Mouse (Mus musculus) macrophage (primary cell): ENCODE results near the gene Pir. TPM values are rescaled to one million over a fixed set of nuclear protein-coding genes. Genes with fewer than 3 reads are reported as not detected.

Experiments used
- H3K27ac ChIP-seq: fragments of 350-480 bp; formaldehyde crosslinking; 2 replicates; pipeline ENCODE4 v1.9.0; 2021
- H3K36me3 ChIP-seq: fragments of 350-480 bp; formaldehyde crosslinking; 2 replicates; pipeline ENCODE4 v1.9.0; 2021; ENCODE audit errors: inconsistent target
- H3K4me3 ChIP-seq: fragments of 350-480 bp; formaldehyde crosslinking; 2 replicates; pipeline ENCODE4 v1.9.0; 2021; ENCODE audit errors: inconsistent target
- H3K79me2 ChIP-seq: fragments of 350-480 bp; formaldehyde crosslinking; 2 replicates; pipeline ENCODE4 v1.9.0; 2021; ENCODE audit errors: inconsistent target
- WGBS: methylation state at CpG from one replicate; pipeline ENCODE4 v1.1.7; 2026; ENCODE audit warnings: inconsistent platforms; ENCODE audit not compliant: missing documents; 5-methylcytosine and 5-hydroxymethylcytosine counted together
- polyA plus RNA-seq: library from polyadenylated mRNA; stranded (reverse); fragments of 250-400 nt; gene quantifications from 3 replicates; pipeline ENCODE4 v1.2.4, GENCODE M21; 2018; ENCODE audit warnings: inconsistent platforms

Gene Pir
- polyA plus RNA-seq, 1 experiment from 2014 or later = 2.4 TPM

DNA sequence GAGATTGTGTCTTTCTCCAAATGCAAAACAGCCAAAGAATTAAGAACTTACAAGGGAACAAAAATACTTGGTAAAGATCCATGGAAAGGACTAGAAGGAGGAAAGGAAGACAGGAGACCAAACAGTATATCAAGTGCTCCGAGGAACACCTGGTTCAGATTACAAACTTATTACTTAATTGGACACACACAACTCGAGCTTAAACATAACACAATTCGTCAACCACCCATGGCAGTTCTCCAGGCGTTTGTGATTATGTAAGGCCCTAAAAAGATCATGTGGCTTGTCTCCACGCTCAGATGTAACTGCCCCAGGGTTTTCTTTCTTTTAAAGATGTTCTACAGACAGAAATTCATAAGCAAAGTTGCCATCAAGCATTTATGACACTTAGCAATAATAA, 22.0 kb downstream of the Pir start:
- H3K27ac ChIP-seq = no peak overlapping the region
- no peak overlapping the region for H3K4me3 ChIP-seq
- H3K36me3 ChIP-seq = no peaks in the 10 kb centered on the region
- H3K79me2 ChIP-seq = no peaks in the 10 kb centered on the region
- 49% methylated on average over 5 of the region's 5 CpGs for WGBS

DNA sequence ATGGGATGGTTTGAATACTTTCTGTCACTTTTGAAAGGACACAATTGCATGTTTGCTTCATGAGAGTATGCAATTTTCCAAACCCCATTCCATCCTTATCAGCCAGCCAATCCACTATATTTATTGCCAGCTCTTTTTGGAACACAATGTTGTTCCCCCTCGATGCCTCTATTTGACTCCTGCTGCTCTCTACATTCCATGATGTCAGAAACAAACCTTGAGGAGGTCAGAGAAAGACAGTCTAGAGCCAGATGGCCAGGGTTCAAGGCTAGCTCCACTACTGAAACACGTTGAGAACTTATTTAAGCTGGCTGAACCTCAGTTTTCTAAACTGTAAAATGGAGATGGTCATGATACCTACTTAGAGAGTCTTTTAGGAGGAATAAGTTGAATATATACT, 37.1 kb downstream of the Pir start:
- 68% methylated on average over 2 of the region's 2 CpGs for WGBS
- H3K36me3 ChIP-seq = no peaks in the 10 kb centered on the region
- H3K27ac ChIP-seq = no peak overlapping the region
- H3K79me2 ChIP-seq = no peaks in the 10 kb centered on the region
- H3K4me3 ChIP-seq = no peak overlapping the region

GRCm38 (mm10) chrX:164313876-164314275, 44.7 kb downstream of the Pir start:
- no peaks in the 10 kb centered on the region for H3K36me3 ChIP-seq
- H3K27ac ChIP-seq = no peak overlapping the region
- H3K79me2 ChIP-seq = no peaks in the 10 kb centered on the region
- 92% methylated on average over 1 of the region's 1 CpGs for WGBS
- no peak overlapping the region for H3K4me3 ChIP-seq

- 82% methylated on average over 4 of the region's 4 CpGs for WGBS
- H3K36me3 ChIP-seq = no peaks in the 10 kb centered on the region
- no peaks in the 10 kb centered on the region for H3K79me2 ChIP-seq
Measured at GRCm38 (mm10) chrX:164318554-164318953, 49.4 kb downstream of the Pir start.

DNA sequence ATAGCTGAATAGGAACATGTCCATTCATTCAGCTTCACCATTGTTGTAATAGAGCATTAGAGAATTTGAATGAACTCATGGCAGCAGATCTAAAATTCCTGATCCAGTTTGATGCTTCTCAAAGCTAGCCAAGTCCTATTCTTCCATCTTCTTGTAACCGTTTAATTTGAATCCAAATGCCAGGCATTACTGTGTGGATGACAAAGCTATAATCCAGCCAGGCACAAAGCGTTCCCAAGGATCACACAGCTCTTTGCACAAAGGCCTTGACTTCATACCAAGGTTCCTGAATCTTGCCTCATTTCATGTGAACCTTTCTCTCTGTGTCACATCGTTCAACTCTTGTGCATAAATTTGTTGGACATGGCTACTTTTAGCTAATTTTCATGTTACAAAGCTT, 50.9 kb downstream of the Pir start:
- no peaks in the 10 kb centered on the region for H3K36me3 ChIP-seq
- WGBS = 90% methylated on average over 3 of the region's 3 CpGs
- H3K27ac ChIP-seq = no peak overlapping the region
- H3K79me2 ChIP-seq = no peaks in the 10 kb centered on the region
- no peak overlapping the region for H3K4me3 ChIP-seq

More at GRCm38 (mm10) chrX:164318554-164318953, 49.4 kb downstream of the Pir start:
- H3K4me3 ChIP-seq = no peak overlapping the region
- no peak overlapping the region for H3K27ac ChIP-seq

DNA sequence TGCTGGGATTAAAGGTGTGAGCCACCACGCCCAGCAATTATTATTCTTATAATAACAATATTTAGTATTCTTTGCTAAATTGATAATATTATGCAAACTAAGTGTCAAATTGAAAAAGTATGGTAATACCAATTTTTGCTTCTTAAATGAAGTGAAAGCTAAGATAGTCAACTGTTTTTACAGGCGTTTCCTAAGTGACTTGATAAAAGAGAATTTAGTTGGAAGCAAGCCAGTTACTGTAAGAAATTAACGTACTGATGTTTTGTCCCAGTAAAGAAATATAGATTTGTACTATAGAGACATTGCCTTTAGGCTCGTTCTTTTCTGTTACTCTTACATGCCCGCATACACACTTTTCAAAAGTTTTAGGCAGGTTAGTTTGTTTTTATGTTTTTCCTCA, 53.3 kb downstream of the Pir start:
- WGBS = 75% methylated on average over 4 of the region's 5 CpGs
- H3K4me3 ChIP-seq = no peak overlapping the region
- H3K79me2 ChIP-seq = no peaks in the 10 kb centered on the region
- no peaks in the 10 kb centered on the region for H3K36me3 ChIP-seq
- H3K27ac ChIP-seq = no peak overlapping the region

DNA sequence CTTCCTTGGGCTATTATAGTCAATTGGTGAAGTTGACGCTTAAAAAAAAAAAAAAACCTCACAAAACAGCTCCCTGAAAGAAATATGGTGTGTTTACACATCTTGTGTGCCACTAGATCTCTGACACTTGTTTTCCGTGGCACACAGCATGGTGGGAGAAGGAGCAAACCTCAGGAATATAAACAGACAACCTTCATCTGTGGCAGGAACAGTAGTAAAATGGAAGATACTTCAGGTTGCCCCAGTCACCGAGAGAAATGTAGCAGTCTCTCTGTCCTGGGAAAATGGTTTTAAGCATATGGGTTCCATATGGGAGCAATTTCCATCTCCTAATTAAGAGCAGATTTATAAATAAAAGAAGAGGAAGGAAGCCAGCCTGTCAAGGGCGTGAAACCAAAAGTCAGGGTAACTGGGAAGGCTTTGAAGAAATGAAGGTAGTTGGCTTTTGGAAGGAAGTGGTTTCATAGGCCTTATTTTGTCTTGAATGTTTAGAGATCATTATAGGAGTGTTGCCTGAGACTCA, 54.3 kb downstream of the Pir start:
- Histone ChIP-seq H3K36me3 (no peaks in the 10 kb centered on the region), H3K79me2 (no peaks in the 10 kb centered on the region), H3K27ac (no peak overlapping the region), H3K4me3 (no peak overlapping the region)
- 66% methylated on average over 4 of the region's 4 CpGs for WGBS

DNA sequence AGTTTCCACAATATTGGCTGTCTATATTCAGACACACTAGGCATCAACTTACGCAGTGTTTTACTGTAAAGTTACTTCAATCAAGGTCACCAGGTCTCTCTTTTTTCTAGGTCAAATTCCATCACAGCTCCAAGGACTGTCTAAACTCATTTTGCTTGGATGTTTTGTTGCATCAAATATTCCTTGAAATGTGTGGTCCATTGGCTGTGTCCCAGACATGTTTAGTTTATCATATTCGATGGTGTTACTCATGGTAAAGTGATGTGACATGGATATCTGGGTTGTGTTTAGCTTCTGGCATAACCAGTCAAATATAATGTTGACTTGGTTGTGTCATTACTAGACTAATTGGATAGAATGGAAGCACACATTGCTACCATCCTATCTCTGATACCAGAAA, 61.2 kb downstream of the Pir start:
- no peaks in the 10 kb centered on the region for H3K36me3 ChIP-seq
- no peak overlapping the region for H3K4me3 ChIP-seq
- no peaks in the 10 kb centered on the region for H3K79me2 ChIP-seq
- no peak overlapping the region for H3K27ac ChIP-seq
- 84% methylated on average over 2 of the region's 2 CpGs for WGBS

DNA sequence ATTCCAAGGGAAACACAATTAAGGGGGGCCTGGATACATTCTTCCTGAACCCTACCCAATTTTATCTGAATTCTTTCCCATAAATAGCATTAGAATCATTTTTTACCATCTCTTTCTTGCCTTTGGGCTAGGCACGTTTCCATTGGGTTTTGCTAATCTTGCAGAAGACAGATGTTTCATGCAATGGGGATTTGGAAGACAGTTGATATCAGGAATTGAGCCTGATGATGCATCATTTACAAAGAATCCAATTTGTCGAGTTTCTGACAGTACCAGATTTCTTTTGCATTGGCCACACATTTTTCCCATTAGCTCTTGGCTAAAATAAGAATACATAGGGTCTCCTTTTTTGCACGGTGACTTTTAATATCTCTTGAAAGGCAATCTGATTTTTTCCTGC, 61.6 kb downstream of the Pir start:
- Histone ChIP-seq H3K4me3 (no peak overlapping the region), H3K27ac (no peak overlapping the region), H3K79me2 (no peaks in the 10 kb centered on the region), H3K36me3 (no peaks in the 10 kb centered on the region)
- 85% methylated on average over 3 of the region's 3 CpGs for WGBS

DNA sequence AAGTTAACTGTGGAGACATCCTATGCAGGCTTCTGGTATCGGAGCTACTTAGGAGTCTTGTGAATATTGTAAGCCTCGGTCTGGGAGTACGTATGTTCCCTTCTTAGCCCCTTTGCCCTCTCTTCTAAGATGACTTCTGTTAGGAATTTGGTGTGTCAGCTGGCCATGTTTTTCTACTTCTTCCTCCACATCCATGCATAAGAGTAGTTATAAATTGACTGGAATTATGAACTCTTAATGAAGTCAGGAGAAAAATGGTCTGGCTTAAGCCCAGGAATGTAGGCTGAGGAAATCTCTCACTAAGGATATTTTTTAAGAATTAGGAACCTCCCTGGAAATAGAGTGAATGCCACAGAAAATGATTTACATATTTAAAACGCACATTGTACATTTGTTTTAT, 69.4 kb downstream of the Pir start:
- H3K36me3 ChIP-seq = no peaks in the 10 kb centered on the region
- no peak overlapping the region for H3K27ac ChIP-seq
- no peak overlapping the region for H3K4me3 ChIP-seq
- 97% methylated on average over 4 of the region's 4 CpGs for WGBS
- no peaks in the 10 kb centered on the region for H3K79me2 ChIP-seq

DNA sequence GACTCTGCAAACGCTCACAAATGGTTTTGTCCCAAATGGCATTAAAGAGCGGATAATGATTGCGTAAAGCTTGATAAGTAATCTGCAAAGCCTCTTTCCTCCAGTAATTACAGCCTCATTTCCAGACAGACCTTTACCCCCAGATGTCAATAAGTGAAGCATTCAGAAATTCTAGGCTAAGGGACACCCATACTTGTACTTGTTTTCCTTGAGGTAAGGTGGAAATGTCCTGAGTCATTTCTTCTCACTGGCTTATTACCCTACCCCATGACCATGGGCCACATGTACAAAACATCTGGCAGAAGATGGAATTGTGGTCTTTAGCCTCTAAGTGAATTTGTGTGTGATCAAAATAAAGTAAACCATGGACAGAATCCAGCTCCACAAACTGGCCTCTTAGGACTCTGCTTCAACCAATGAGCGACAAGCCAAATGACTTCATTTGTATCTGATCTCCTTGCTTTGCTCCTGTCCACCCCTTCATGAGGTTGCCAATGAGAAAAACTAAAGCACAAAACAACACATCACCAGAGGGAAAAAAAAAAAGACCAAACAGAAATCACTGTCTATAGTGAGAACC, 76.3 kb downstream of the Pir start:
- Histone ChIP-seq H3K4me3 (no peak overlapping the region), H3K79me2 (no peaks in the 10 kb centered on the region), H3K36me3 (no peaks in the 10 kb centered on the region), H3K27ac (no peak overlapping the region)
- WGBS = 96% methylated on average over 4 of the region's 4 CpGs

DNA sequence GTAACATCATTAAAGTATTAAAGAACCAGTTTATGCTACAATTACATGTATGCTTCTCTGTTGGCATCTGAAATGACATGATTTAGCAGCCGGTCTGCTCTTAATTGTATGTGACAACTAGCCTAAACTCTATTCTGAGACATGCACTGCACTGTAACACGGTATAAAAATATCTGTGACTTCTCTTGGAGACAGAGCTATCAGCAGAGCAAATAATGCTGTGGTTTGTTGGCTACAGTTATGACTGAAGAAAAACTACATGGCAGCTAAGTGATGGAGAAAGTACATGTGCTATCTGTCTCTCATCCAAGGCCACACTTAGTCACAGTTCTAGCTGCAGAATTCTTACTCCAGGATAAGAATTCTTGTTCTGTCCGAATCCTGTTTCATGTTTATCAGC, 79.8 kb downstream of the Pir start:
- no peak overlapping the region for H3K4me3 ChIP-seq
- WGBS = 85% methylated on average over 3 of the region's 3 CpGs

DNA sequence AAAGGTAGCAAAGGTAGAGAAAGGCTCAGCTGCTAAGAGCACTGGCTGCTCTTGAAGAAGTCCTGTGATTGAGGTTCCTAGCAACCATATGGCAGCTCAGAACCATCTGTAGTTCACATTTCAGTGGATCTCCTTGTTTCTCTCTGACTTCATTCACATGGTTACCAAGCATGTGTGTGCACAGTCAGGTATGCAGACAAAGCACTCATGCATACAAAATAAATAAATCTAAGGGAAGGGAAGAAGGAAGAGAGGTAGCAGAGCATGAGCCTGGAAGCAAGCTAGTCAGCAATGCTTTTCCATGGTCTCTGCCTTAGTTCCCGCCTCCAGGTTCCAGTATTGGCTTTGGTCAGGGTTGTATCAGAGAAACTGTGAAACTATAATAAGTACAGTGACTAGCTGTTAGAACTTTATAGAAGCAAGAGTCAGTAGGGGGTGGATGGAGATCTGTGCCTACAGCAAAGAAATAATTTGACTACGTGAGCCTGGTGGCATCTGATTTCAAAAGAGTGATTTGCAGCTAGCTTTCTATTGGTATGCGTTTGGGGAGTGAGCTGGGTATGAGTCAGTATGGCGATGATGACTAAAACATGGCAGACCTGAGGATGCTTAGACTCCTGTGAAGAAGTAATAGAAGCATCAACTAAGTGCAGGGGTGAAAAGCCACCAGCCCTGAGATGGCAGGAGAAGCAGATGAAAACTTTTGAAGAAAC, 96.1 kb downstream of the Pir start:
- Histone ChIP-seq H3K4me3 (no peak overlapping the region), H3K36me3 (no peaks in the 10 kb centered on the region), H3K79me2 (no peaks in the 10 kb centered on the region), H3K27ac (no peak overlapping the region)
- 90% methylated on average over 4 of the region's 4 CpGs for WGBS

More for the DNA sequence above, 79.8 kb downstream of the Pir start:
- H3K27ac ChIP-seq = no peak overlapping the region
- no peaks in the 10 kb centered on the region for H3K79me2 ChIP-seq
- no peaks in the 10 kb centered on the region for H3K36me3 ChIP-seq

DNA sequence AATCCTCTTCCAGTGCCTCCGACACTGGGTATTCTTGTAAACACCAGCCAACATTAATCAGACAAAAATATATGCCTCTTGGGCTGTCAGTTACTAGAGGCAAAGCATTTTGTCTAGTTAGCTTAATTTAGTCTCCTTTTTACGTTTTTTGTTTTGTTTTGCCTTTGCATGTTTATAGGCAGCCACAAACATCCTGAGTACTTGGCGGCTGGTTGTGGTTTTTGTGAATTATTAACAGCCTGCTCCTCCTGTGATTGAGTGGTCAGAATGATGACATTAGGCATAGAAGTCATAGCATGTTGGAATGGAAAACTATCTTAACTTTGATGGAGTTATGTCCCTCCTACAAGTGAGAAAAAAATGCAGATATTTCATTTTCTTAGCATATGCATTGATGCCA, 101.4 kb downstream of the Pir start:
- Histone ChIP-seq H3K4me3 (no peak overlapping the region), H3K36me3 (no peaks in the 10 kb centered on the region), H3K79me2 (no peaks in the 10 kb centered on the region), H3K27ac (no peak overlapping the region)
- WGBS = 88% methylated on average over 3 of the region's 3 CpGs

- WGBS = 53% methylated on average over 3 of the region's 3 CpGs
- Histone ChIP-seq H3K27ac (no peak within 1 kb of the TSS), H3K79me2 (no peaks in the 10 kb centered on the region), H3K36me3 (no peaks in the 10 kb centered on the region), H3K4me3 (no peak within 1 kb of the TSS)
Measured at GRCm38 (mm10) chrX:164373081-164373480, 103.9 kb downstream of the Pir start, which contains the start of gene Vegfd. Gene Vegfd (plus strand): TSS chrX:164373378.
